9 mouse cellular contexts compared by ENCODE assay signal in genomic region chr10:68795466-68795865, GRCm38 (mm10).
DNase-seq lines count a peak whose midpoint lies in the region; ATAC-seq and TF ChIP-seq lines count a peak whose summit lies in the region.
"Had no signal": no experiment of that assay in that cellular context is flagged by ENCODE, and none has a peak within 500 bp of the region (broad histone marks: within the 10 kb centered on the region; RNA-seq: fewer than 3 reads in every experiment).

No protein-coding gene starts in this region.

- ATAC-seq in midbrain, embryonic 14.5 days (ENCODE audit: low FRiP score, low TSS enrichment): no peak
- ATAC-seq in midbrain, embryonic 15.5 days (replicated peaks): no peak
- peak; percentile 82 for ATAC-seq in kidney, embryonic 16.5 days (ENCODE audit: low FRiP score, low TSS enrichment)

- H3K4me2 ChIP-seq in midbrain, embryonic 14.5 days (ENCODE audit: low read length): no peak overlapping the region
- no peak overlapping the region for H3K4me2 ChIP-seq in midbrain, embryonic 15.5 days
- H3K4me2 ChIP-seq in kidney, embryonic 16.5 days (replicated peaks; ENCODE audit: low read depth, low read length): peak overlapping the region; percentile 5; the same call in 1 of the 2 replicates

- TF ChIP-seq EP300 in heart, adult 2 months (IDR thresholded peaks at IDR 0.05; ENCODE audit: insufficient read depth, low read depth, low read length): peak; percentile 77; the same call in 1 of the 2 replicates

- no peak overlapping the region for H3K27ac ChIP-seq in midbrain, embryonic 14.5 days (replicated peaks; ENCODE audit: low read depth, low read length)
- H3K27ac ChIP-seq in midbrain, embryonic 15.5 days: no peak overlapping the region
- H3K27ac ChIP-seq in heart, adult 2 months: peak overlapping the region; percentile 70
- H3K27ac ChIP-seq in kidney, embryonic 16.5 days (ENCODE audit: low read length): peak overlapping the region; percentile 5; the same call in 1 of the 2 replicates
- no peak overlapping the region for H3K27ac ChIP-seq in spleen, adult 2 months (ENCODE audit: insufficient read depth, low read length)
- H3K27ac ChIP-seq: liver, embryonic 14.5 days had no signal

- no peaks in the 10 kb centered on the region for H3K4me1 ChIP-seq in midbrain, embryonic 14.5 days (ENCODE audit: control insufficient read depth, insufficient read depth, low read length)
- H3K4me1 ChIP-seq in midbrain, embryonic 15.5 days: peaks cover under 1% of the 10 kb centered on the region; the same call in 1 of the 2 replicates
- peaks cover 3% of the 10 kb centered on the region for H3K4me1 ChIP-seq in heart, adult 2 months (ENCODE audit: control insufficient read depth, insufficient read depth, low read length)
- 0 out of 2 replicates have a peak, but pooled peaks cover 11% of the 10 kb centered on the region for H3K4me1 ChIP-seq in kidney, embryonic 16.5 days (ENCODE audit: insufficient read depth, low read length)
- peaks cover 8% of the 10 kb centered on the region; the same call in 1 of the 2 replicates for H3K4me1 ChIP-seq in spleen, adult 2 months (ENCODE audit: control insufficient read depth, insufficient read depth, insufficient read length)

- no peaks in the 10 kb centered on the region for H3K27me3 ChIP-seq in midbrain, embryonic 14.5 days (ENCODE audit: control insufficient read depth, insufficient read depth, low read length)
- no peaks in the 10 kb centered on the region for H3K27me3 ChIP-seq in midbrain, embryonic 15.5 days (replicated peaks)
- no peaks in the 10 kb centered on the region for H3K27me3 ChIP-seq in heart, adult 2 months (ENCODE audit: control insufficient read depth, insufficient read depth, low read length)
- H3K27me3 ChIP-seq in kidney, embryonic 16.5 days (ENCODE audit: insufficient read depth, low read length): no peaks in the 10 kb centered on the region
- H3K27me3 ChIP-seq in spleen, adult 2 months (ENCODE audit: control insufficient read depth, insufficient read depth, low read length): no peaks in the 10 kb centered on the region

- WGBS in midbrain, embryonic 14.5 days: 11% methylated on average over 3 of the region's 3 CpGs
- 19% methylated on average over 3 of the region's 3 CpGs for WGBS in midbrain, embryonic 15.5 days
- 8% methylated on average over 3 of the region's 3 CpGs for WGBS in heart, adult 2 months
- WGBS in kidney, embryonic 16.5 days: 5% methylated on average over 3 of the region's 3 CpGs
- 6% methylated on average over 3 of the region's 3 CpGs for WGBS in spleen, adult 2 months

- no peaks in the 10 kb centered on the region for H3K9me3 ChIP-seq in midbrain, embryonic 14.5 days (ENCODE audit: control insufficient read depth, low read length)
- H3K9me3 ChIP-seq in midbrain, embryonic 15.5 days: no peaks in the 10 kb centered on the region
- no peaks in the 10 kb centered on the region for H3K9me3 ChIP-seq in kidney, embryonic 16.5 days (ENCODE audit: low read length)

- no peak overlapping the region for H3K4me3 ChIP-seq in midbrain, embryonic 14.5 days (replicated peaks; ENCODE audit: low read depth, low read length)
- no peak overlapping the region for H3K4me3 ChIP-seq in midbrain, embryonic 15.5 days
- H3K4me3 ChIP-seq in heart, adult 2 months: peak overlapping the region; percentile 28; the same call in 1 of the 2 replicates
- H3K4me3 ChIP-seq in kidney, embryonic 16.5 days (ENCODE audit: low read length): no peak overlapping the region
- H3K4me3 ChIP-seq in spleen, adult 2 months (ENCODE audit: extremely low read depth, insufficient read depth, insufficient read length): no peak overlapping the region

- no peak overlapping the region for H3K9ac ChIP-seq in midbrain, embryonic 14.5 days (replicated peaks; ENCODE audit: low read length)
- no peak overlapping the region for H3K9ac ChIP-seq in midbrain, embryonic 15.5 days
- no peak overlapping the region for H3K9ac ChIP-seq in heart, adult 2 months (ENCODE audit: low read depth, low read length)
- no peak overlapping the region for H3K9ac ChIP-seq in kidney, embryonic 16.5 days (replicated peaks; ENCODE audit: low read length)
- H3K9ac ChIP-seq: liver, embryonic 14.5 days had no signal

- no peaks in the 10 kb centered on the region for H3K79me2 ChIP-seq in heart, adult 2 months (replicated peaks; ENCODE audit: control insufficient read depth, insufficient read depth, low read length)

- peak; percentile 37; the same call in 1 of the 2 replicates for TF ChIP-seq POLR2A in heart, adult 2 months (IDR thresholded peaks at IDR 0.05; ENCODE audit: insufficient read depth, low read depth, low read length)
- TF ChIP-seq POLR2A in spleen, adult 2 months (IDR thresholded peaks at IDR 0.05; ENCODE audit: low read depth, low read length): no peak

- 0 out of 2 replicates have a peak, but pooled peaks have one; percentile 10 for TF ChIP-seq CTCF in heart, adult 2 months (IDR thresholded peaks at IDR 0.05)
- TF ChIP-seq CTCF in spleen, adult 2 months (IDR thresholded peaks at IDR 0.05; ENCODE audit: extremely low read depth, insufficient read depth, insufficient read length, insufficient replicate concordance): no peak

- peak; percentile 38 for DNase-seq in midbrain, embryonic 14.5 days
- peak; percentile 52 for DNase-seq in adrenal gland, adult 2 months
- DNase-seq in heart, adult 2 months: peak; percentile 70 to 76
- DNase-seq in spleen, adult 2 months (ENCODE audit: low read depth in 1 of 2, low spot score in 2 of 2): peak; percentile 30 to 73
- no peak for DNase-seq in left cerebral cortex, postnatal 14 days (ENCODE audit: low spot score in 2 of 2)
- DNase-seq in c-Kit-positive CD71-positive TER-119-positive erythroid progenitor cells, embryonic 14.5 days (ENCODE audit: low spot score): no peak

- intact Hi-C loops in heart, adult 2 months (cut with DNase I): loop anchor here (5.0 kb wide), 1 partner anchor 107 kb away; no protein-coding TSS in a partner anchor
- intact Hi-C loops in left cerebral cortex, postnatal 14 days (cut with DNase I): no loop called here

- H3K36me3 ChIP-seq in midbrain, embryonic 14.5 days (ENCODE audit: control insufficient read depth, insufficient read depth, low read length): no peaks in the 10 kb centered on the region
- H3K36me3 ChIP-seq in midbrain, embryonic 15.5 days (replicated peaks): no peaks in the 10 kb centered on the region
- no peaks in the 10 kb centered on the region for H3K36me3 ChIP-seq in heart, adult 2 months (ENCODE audit: control insufficient read depth, insufficient read depth, low read length)
- no peaks in the 10 kb centered on the region for H3K36me3 ChIP-seq in kidney, embryonic 16.5 days (ENCODE audit: insufficient read depth, low read length)
- H3K36me3 ChIP-seq in spleen, adult 2 months (ENCODE audit: control insufficient read depth, insufficient read depth, low read length): no peaks in the 10 kb centered on the region

Comparison
In these comparisons a context has a peak if more than half of its experiments do, and no peak if none do; other contexts are left out.
1. DNase-seq: peak in midbrain, embryonic 14.5 days (single experiment), adrenal gland, adult 2 months (single experiment), heart, adult 2 months (2 of 2) and spleen, adult 2 months (2 of 2); none in left cerebral cortex, postnatal 14 days (0 of 2) and c-Kit-positive CD71-positive TER-119-positive erythroid progenitor cells, embryonic 14.5 days (single experiment).
2. H3K27ac ChIP-seq: peak in heart, adult 2 months (single experiment) and kidney, embryonic 16.5 days (single experiment); none in midbrain, embryonic 14.5 days (single experiment), midbrain, embryonic 15.5 days (single experiment) and spleen, adult 2 months (single experiment).